Mouse (Mus musculus): ENCODE data around the gene Aff3. TPM values are rescaled to one million over a fixed set of nuclear protein-coding genes. Genes with fewer than 3 reads are reported as not detected.

The Aff3 gene
- polyA plus RNA-seq, 1 experiment from 2014 or later: 12.7 TPM

DNA sequence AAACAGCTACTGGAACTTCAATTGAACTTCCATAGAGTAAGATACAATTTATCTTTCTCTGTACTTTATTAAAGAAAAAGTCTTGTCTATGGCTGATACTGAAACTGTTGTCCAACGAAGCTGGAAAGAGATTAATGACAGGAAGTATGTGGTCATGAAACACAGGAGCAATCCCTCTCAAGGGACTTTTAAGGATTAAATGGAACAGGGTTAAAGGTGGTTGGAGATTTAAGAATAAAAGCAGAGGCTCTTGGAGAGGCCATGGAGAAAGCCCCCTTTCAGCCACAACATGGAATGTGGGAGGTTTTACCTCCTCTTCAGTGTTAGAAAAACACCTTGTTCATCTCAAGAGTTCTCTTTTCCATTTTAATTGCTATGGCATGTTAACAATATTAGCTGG lies 148.5 kb downstream of the Aff3 start:
- no peak for ATAC-seq
- H3K4me2 ChIP-seq (replicated peaks): no peak overlapping the region

DNA sequence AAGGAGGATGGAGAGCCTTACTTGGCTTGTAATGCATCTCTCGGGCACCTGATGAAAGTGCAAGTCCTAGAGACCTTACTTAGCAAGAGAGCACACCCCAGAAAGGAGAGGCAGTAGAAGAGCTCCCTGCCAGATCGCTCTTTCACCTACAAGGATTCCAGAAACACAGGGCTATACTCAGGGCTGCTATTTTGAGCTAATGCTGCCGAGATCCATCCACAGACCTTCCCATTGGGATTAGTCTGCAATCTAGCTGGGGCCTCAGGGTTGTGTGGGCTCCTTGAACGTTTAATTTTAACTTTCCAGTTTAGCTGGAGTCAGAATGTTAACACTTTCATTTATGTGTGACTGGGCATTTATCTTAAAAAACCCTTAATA lies 150.1 kb downstream of the Aff3 start:
- WGBS: 63% methylated on average over 4 of the region's 4 CpGs
- no peaks in the 10 kb centered on the region for H3K36me3 ChIP-seq
- no peak for ATAC-seq
- H3K4me3 ChIP-seq (replicated peaks): no peak overlapping the region
- peaks cover 30% of the 10 kb centered on the region for H3K4me1 ChIP-seq (replicated peaks)
- no peaks in the 10 kb centered on the region for H3K9me3 ChIP-seq
- no peak overlapping the region for H3K4me2 ChIP-seq (replicated peaks)
- H3K27me3 ChIP-seq: no peaks in the 10 kb centered on the region
- no peak overlapping the region for H3K27ac ChIP-seq
- no peak overlapping the region for H3K9ac ChIP-seq (replicated peaks)

More for the DNA sequence above, 148.5 kb downstream of the Aff3 start:
- Histone ChIP-seq H3K4me1 (replicated peaks) (peaks cover 27% of the 10 kb centered on the region), H3K4me3 (replicated peaks) (no peak overlapping the region), H3K9me3 (no peaks in the 10 kb centered on the region), H3K9ac (replicated peaks) (no peak overlapping the region), H3K27me3 (no peaks in the 10 kb centered on the region), H3K36me3 (peaks cover 4% of the 10 kb centered on the region; the same call in 1 of the 2 replicates), H3K27ac (no peak overlapping the region)
- 67% methylated on average over 1 of the region's 1 CpGs for whole genome bisulfite sequencing

DNA sequence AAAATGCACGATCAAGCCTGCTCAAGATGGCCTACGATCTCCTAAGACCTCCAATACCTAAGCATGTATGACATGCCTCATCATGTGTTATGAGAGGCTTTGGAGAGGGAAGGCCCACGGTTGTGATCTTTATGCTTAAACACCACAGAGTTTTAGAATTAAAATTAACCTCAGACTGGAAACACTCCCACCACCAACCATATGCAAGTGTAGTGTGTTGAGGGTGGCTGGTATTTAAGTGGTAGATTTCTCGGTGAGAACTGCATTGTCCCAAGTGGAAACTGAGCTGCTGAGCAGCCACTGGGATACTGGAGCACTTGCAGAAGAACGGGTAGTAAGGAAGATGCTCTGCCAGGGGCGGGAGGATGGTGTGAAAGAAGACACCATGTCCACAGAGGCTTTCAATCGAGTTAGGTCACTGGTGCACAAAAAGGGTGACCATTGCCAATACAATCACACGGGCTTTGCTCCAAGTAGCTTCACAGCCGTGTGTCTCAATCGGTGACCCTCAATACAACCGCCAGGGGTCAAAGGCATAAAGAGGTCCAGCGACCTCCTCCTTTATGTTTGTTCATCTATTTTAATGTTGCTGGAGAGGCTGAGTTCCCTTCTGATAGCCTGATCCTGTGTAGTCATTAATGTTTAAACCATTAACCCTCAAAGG lies 150.7 kb downstream of the Aff3 start:
- no peak overlapping the region for H3K27ac ChIP-seq
- H3K4me1 ChIP-seq (replicated peaks): peaks cover 30% of the 10 kb centered on the region
- H3K36me3 ChIP-seq: no peaks in the 10 kb centered on the region

DNA sequence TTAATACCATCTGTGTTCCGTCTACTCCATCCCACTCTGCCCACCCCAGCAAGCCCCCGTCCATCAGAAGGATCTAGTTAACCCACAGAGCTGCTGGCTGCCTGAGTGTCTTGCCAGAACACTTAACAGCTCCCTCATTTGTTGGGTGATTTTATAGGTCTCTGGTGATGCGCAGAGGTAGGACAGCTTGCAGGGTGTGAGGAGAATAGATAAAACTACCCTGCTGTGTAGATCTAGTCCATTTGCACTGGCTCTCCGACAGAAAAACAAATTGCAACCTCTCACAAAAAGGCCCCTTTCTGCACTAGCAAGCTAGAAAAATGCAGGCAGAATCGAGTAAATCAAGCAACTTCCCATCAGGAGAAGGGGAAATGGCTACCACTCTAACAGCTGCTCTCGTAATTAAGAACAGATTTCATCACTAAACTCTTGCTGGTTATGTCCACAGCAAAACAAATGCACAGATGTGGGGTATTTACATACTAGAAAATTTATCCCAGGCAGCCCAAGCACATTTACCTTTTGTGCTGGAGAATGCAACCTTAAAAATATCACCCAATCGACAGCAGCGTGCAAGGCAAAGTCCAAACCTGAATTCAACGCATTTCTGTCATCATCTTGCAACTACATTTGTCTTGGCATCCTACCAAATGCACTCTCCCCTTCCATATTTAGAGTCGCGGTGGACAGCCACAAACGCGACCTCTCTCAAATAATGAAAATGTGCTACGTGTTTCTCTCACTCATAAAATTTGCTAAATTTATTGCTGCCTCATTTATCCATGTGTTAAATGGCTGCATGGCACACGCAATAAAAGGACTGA lies 152.3 kb downstream of the Aff3 start:
- no peaks in the 10 kb centered on the region for H3K9me3 ChIP-seq
- H3K4me2 ChIP-seq (replicated peaks): no peak overlapping the region
- H3K27me3 ChIP-seq: no peaks in the 10 kb centered on the region
- 65% methylated on average over 15 of the region's 15 CpGs for WGBS
- H3K27ac ChIP-seq: peak overlapping the region; percentile 69
- no peak for ATAC-seq
- peak overlapping the region; percentile 39; the same call in 1 of the 2 replicates for H3K9ac ChIP-seq (replicated peaks)
- no peak overlapping the region for H3K4me3 ChIP-seq (replicated peaks)
- H3K36me3 ChIP-seq: no peaks in the 10 kb centered on the region
- H3K4me1 ChIP-seq (replicated peaks): peaks cover 30% of the 10 kb centered on the region

More for the DNA sequence above, 150.7 kb downstream of the Aff3 start:
- Histone ChIP-seq H3K27me3 (no peaks in the 10 kb centered on the region), H3K4me3 (replicated peaks) (no peak overlapping the region), H3K4me2 (replicated peaks) (no peak overlapping the region), H3K9ac (replicated peaks) (no peak overlapping the region), H3K9me3 (no peaks in the 10 kb centered on the region)
- WGBS: 58% methylated on average over 12 of the region's 12 CpGs
- no peak for ATAC-seq

DNA sequence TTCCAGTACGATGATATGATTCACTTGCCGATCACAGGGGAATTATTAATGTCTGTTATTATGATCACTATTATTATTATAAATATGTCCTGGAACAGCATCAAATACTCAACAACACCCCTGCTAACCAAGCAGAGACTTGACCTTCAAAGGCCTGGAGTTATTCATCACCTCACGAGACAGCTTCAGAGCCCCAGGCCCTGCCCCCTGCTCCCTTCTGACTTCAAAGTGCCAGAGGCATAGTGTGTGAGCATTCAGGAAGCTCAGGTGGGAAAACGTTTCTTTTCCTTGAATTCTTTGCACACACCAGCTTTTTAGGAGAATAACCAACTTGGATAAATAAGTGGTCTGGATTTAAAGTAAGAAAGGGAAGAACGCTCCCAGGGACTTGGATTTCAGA lies 153.7 kb downstream of the Aff3 start:
- Histone ChIP-seq H3K36me3 (no peaks in the 10 kb centered on the region), H3K9me3 (no peaks in the 10 kb centered on the region), H3K9ac (replicated peaks) (no peak overlapping the region), H3K4me1 (replicated peaks) (peaks cover 40% of the 10 kb centered on the region), H3K4me3 (replicated peaks) (no peak overlapping the region), H3K27ac (peak overlapping the region; percentile 56; the same call in 1 of the 2 replicates), H3K27me3 (no peaks in the 10 kb centered on the region), H3K4me2 (replicated peaks) (no peak overlapping the region)
- ATAC-seq: no peak
- WGBS: 53% methylated on average over 5 of the region's 5 CpGs

DNA sequence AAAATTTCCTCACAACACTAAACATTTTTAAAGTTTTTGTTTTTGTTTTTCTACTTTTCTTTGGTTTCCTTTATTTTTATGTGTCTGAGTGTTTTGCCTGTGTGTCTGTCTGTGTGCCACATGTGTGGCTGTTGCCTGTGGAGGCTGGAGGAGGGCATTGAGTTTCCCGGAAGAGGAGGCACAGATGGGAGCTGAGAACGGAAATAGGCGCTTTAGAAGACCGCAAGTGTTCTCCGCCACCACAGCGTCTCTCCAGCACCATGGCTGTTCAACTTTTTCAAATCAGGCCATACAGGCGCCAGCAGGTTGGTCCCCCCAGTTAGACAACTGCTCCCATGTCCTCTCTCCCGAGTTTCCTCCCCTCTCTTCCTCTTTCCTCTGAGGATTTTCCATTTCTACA lies 155.5 kb downstream of the Aff3 start:
- Histone ChIP-seq H3K4me3 (replicated peaks) (no peak overlapping the region), H3K9ac (replicated peaks) (no peak overlapping the region), H3K9me3 (no peaks in the 10 kb centered on the region), H3K36me3 (no peaks in the 10 kb centered on the region), H3K27me3 (no peaks in the 10 kb centered on the region), H3K27ac (no peak overlapping the region), H3K4me2 (replicated peaks) (no peak overlapping the region), H3K4me1 (replicated peaks) (peaks cover 38% of the 10 kb centered on the region)
- 93% methylated on average over 8 of the region's 8 CpGs for WGBS
- ATAC-seq: no peak

GRCm38 (mm10) chr1:38507636-38508179 lies 157.0 kb downstream of the Aff3 start:
- Histone ChIP-seq H3K9me3 (no peaks in the 10 kb centered on the region), H3K9ac (replicated peaks) (no peak overlapping the region), H3K27ac (no peak overlapping the region), H3K36me3 (no peaks in the 10 kb centered on the region), H3K27me3 (no peaks in the 10 kb centered on the region), H3K4me1 (replicated peaks) (peaks cover 41% of the 10 kb centered on the region), H3K4me3 (replicated peaks) (no peak overlapping the region), H3K4me2 (replicated peaks) (no peak overlapping the region)
- ATAC-seq: no peak
- WGBS: 89% methylated on average over 7 of the region's 7 CpGs

- Histone ChIP-seq H3K4me1 (replicated peaks) (peaks cover 42% of the 10 kb centered on the region), H3K9me3 (no peaks in the 10 kb centered on the region), H3K4me2 (replicated peaks) (no peak overlapping the region), H3K27ac (peak overlapping the region; percentile 35; the same call in 1 of the 2 replicates), H3K36me3 (no peaks in the 10 kb centered on the region), H3K27me3 (no peaks in the 10 kb centered on the region), H3K9ac (replicated peaks) (no peak overlapping the region), H3K4me3 (replicated peaks) (no peak overlapping the region)
- WGBS: 86% methylated on average over 3 of the region's 3 CpGs
- ATAC-seq: no peak
Observed at GRCm38 (mm10) chr1:38506396-38506795, 158.4 kb downstream of the Aff3 start.

- WGBS: 37% methylated on average over 13 of the region's 13 CpGs
- ATAC-seq: peak; percentile 69
- no peaks in the 10 kb centered on the region for H3K36me3 ChIP-seq
- no peaks in the 10 kb centered on the region for H3K27me3 ChIP-seq
- no peaks in the 10 kb centered on the region for H3K9me3 ChIP-seq
- no peak overlapping the region for H3K9ac ChIP-seq (replicated peaks)
- peak overlapping the region; percentile 70 for H3K27ac ChIP-seq
- H3K4me2 ChIP-seq (replicated peaks): no peak overlapping the region
- peaks cover 38% of the 10 kb centered on the region for H3K4me1 ChIP-seq (replicated peaks)
- H3K4me3 ChIP-seq (replicated peaks): no peak overlapping the region
Observed at GRCm38 (mm10) chr1:38503431-38504089, 161.2 kb downstream of the Aff3 start.

DNA sequence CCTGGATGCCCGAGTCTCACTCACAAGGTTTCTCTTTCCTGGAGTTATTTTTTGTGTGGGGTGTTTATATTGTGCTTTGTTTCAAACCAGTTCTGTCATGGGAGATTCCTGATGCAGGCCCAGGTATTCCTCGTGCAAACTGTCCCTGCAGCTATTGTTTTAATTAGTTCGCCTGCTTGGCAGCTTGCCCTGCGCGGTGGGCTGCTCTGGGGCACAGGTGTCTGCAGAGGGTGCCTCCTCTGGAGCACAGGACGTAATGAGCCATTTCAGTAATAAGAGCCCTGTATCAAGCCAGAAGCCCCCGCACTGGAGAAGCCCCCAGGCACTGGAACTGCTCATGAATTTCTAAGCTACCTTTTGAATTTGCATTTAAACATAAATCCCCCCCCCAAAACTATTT lies 162.0 kb downstream of the Aff3 start:
- no peaks in the 10 kb centered on the region for H3K27me3 ChIP-seq
- H3K27ac ChIP-seq: peak overlapping the region; percentile 70
- peak; percentile 78 for ATAC-seq
- H3K4me2 ChIP-seq (replicated peaks): no peak overlapping the region
- H3K9me3 ChIP-seq: no peaks in the 10 kb centered on the region
- 30% methylated on average over 7 of the region's 7 CpGs for WGBS
- no peak overlapping the region for H3K4me3 ChIP-seq (replicated peaks)
- no peaks in the 10 kb centered on the region for H3K36me3 ChIP-seq
- H3K4me1 ChIP-seq (replicated peaks): peaks cover 42% of the 10 kb centered on the region
- no peak overlapping the region for H3K9ac ChIP-seq (replicated peaks)

- H3K27ac ChIP-seq: 0 out of 2 replicates have a peak overlapping the region, but pooled peaks have one; percentile 61
- ATAC-seq: no peak
- H3K4me1 ChIP-seq (replicated peaks): peaks cover 43% of the 10 kb centered on the region
- H3K27me3 ChIP-seq: no peaks in the 10 kb centered on the region
- no peaks in the 10 kb centered on the region for H3K9me3 ChIP-seq
- H3K36me3 ChIP-seq: no peaks in the 10 kb centered on the region
- H3K4me2 ChIP-seq (replicated peaks): no peak overlapping the region
- no peak overlapping the region for H3K9ac ChIP-seq (replicated peaks)
- no peak overlapping the region for H3K4me3 ChIP-seq (replicated peaks)
- 93% methylated on average over 7 of the region's 7 CpGs for WGBS
Observed at GRCm38 (mm10) chr1:38501231-38501630, 163.5 kb downstream of the Aff3 start.

- no peaks in the 10 kb centered on the region for H3K36me3 ChIP-seq
- no peaks in the 10 kb centered on the region for H3K27me3 ChIP-seq
- whole genome bisulfite sequencing: 78% methylated on average over 6 of the region's 6 CpGs
- H3K9me3 ChIP-seq: no peaks in the 10 kb centered on the region
- H3K4me2 ChIP-seq (replicated peaks): no peak overlapping the region
- H3K4me3 ChIP-seq (replicated peaks): no peak overlapping the region
- H3K4me1 ChIP-seq (replicated peaks): peaks cover 40% of the 10 kb centered on the region
- no peak for ATAC-seq
- no peak overlapping the region for H3K27ac ChIP-seq
- no peak overlapping the region for H3K9ac ChIP-seq (replicated peaks)
Observed at GRCm38 (mm10) chr1:38499500-38499899, 165.3 kb downstream of the Aff3 start.

Data from midbrain, embryonic 13.5 days (tissue).